Mouse (Mus musculus) heart, embryonic 12.5 days (tissue): ENCODE data around the gene Slc25a35. TPM values are rescaled to one million over a fixed set of nuclear protein-coding genes. Genes with fewer than 3 reads are reported as not detected.

Experiments used
- microRNA-seq: library from miRNA; unstranded; fragments of <30 nt; microRNA quantifications from one replicate; pipeline ENCODE4, GENCODE M21; 2017
- polyA plus RNA-seq: library from polyadenylated mRNA; unstranded; fragments of >200 nt; fragmentation: Nextera tagmentation; extraction: Ambion mirVana; gene quantifications from 2 replicates; pipeline ENCODE4 v1.2.1, GENCODE M21; 2016

Slc25a35 gene
- polyA plus RNA-seq, 1 experiment from 2014 or later: 2.2 TPM

Small RNA genes lying within 50 kb of the gene (microRNA-seq; reads per million reads assigned to microRNA genes)
- 11.6 reads per million, percentile 26 among the genes with 10 or more reads in this experiment for gene Mir3062

Other genes starting within 250 kb of the Slc25a35 start
- gene Ndel1, start 96.3 kb upstream of the Slc25a35 start, polyA plus RNA-seq: 62.7 and 67.0 TPM in 2 replicates
- 0.17 TPM in 1 of 2 replicates, not detected in the other for gene Rnf222, start 79.6 kb upstream of the Slc25a35 start, polyA plus RNA-seq
- 640 and 666 TPM in 2 replicates for gene Rpl26, start 66.5 kb upstream of the Slc25a35 start, polyA plus RNA-seq
- not detected in 2 replicates for gene Odf4, start 41.0 kb upstream of the Slc25a35 start, polyA plus RNA-seq
- 13.3 TPM in 2 replicates for gene Arhgef15, start 10.7 kb upstream of the Slc25a35 start, polyA plus RNA-seq
- gene Rangrf, start 7.1 kb downstream of the Slc25a35 start, polyA plus RNA-seq: 64.3 and 67.5 TPM in 2 replicates
- 20.7 and 21.5 TPM in 2 replicates for gene Pfas, start 40.3 kb downstream of the Slc25a35 start, polyA plus RNA-seq
- gene Ctc1, start 47.8 kb downstream of the Slc25a35 start, polyA plus RNA-seq: 60.8 and 62.7 TPM in 2 replicates
- gene Aurkb, start 77.5 kb downstream of the Slc25a35 start, polyA plus RNA-seq: 79.4 and 85.9 TPM in 2 replicates
- 10.7 and 13.6 TPM in 2 replicates for gene Borcs6, start 91.6 kb downstream of the Slc25a35 start, polyA plus RNA-seq
- gene Tmem107, start 102.7 kb downstream of the Slc25a35 start, polyA plus RNA-seq: 30.6 and 31.5 TPM in 2 replicates
- gene Vamp2, start 120.4 kb downstream of the Slc25a35 start, polyA plus RNA-seq: 97.2 and 100 TPM in 2 replicates
- gene Per1, start 127.1 kb downstream of the Slc25a35 start, polyA plus RNA-seq: 9.4 and 9.8 TPM in 2 replicates
- 0.70 and 0.81 TPM in 2 replicates for gene Hes7, start 152.3 kb downstream of the Slc25a35 start, polyA plus RNA-seq
- gene 9130213A22Rik, start 154.5 kb downstream of the Slc25a35 start, polyA plus RNA-seq: 0.42 and 0.65 TPM in 2 replicates
- 0.17 and 0.54 TPM in 2 replicates for gene Aloxe3, start 157.8 kb downstream of the Slc25a35 start, polyA plus RNA-seq
- not detected in 2 replicates for gene Alox12b, start 188.9 kb downstream of the Slc25a35 start, polyA plus RNA-seq
- gene Alox8, start 229.7 kb downstream of the Slc25a35 start, polyA plus RNA-seq: 1.2 and 1.4 TPM in 2 replicates